Mouse (Mus musculus) embryonic facial prominence, embryonic 12.5 days (tissue): Measurements from ENCODE around the gene Adamts13. TPM values are rescaled to one million over a fixed set of nuclear protein-coding genes. Genes with fewer than 3 reads are reported as not detected.

Experiments
- ATAC-seq: fragments of 200-750 bp; cut with Nextera tagmentation; 2 replicates; pipeline ENCODE4 v1.8.0; 2017; ENCODE audit not compliant: insufficient number of reproducible peaks, insufficient read depth, low FRiP score, low TSS enrichment
- H3K27ac ChIP-seq: fragments of 300-500 bp; sonication (generic); 2 replicates; pipeline ENCODE4 v1.5.1; 2016; ENCODE audit warnings: mild to moderate bottlenecking
- H3K27me3 ChIP-seq: fragments of 300-500 bp; sonication (generic); 2 replicates; pipeline ENCODE4 v1.6.1; 2016; ENCODE audit warnings: mild to moderate bottlenecking, moderate library complexity
- H3K36me3 ChIP-seq: fragments of 300-500 bp; sonication (generic); 2 replicates; pipeline ENCODE4 v1.6.1; 2016; ENCODE audit warnings: mild to moderate bottlenecking
- H3K4me1 ChIP-seq: fragments of 300-500 bp; sonication (generic); 2 replicates; pipeline ENCODE4 v1.6.1; 2016
- H3K4me2 ChIP-seq: fragments of 300-500 bp; sonication (generic); replicated peaks from 2 replicates; pipeline ENCODE4 v1.6.1; 2016; ENCODE audit warnings: mild to moderate bottlenecking, moderate library complexity
- H3K4me3 ChIP-seq: fragments of 300-500 bp; sonication (generic); 2 replicates; pipeline ENCODE4 v1.5.1; 2016; ENCODE audit warnings: mild to moderate bottlenecking
- H3K9ac ChIP-seq: fragments of 300-500 bp; sonication (generic); 2 replicates; pipeline ENCODE4 v1.6.1; 2016; ENCODE audit warnings: mild to moderate bottlenecking, moderate library complexity
- H3K9me3 ChIP-seq: fragments of 300-500 bp; sonication (generic); 2 replicates; pipeline ENCODE4 v1.6.1; 2016; ENCODE audit warnings: mild to moderate bottlenecking, moderate library complexity
- WGBS: fragments of 180-500 bp; shearing (Covaris S2); methylation state at CpG from one replicate; pipeline ENCODE4 v1.1.7; 2016; 5-methylcytosine and 5-hydroxymethylcytosine counted together
- polyA plus RNA-seq: library from polyadenylated mRNA; unstranded; fragments of >200 nt; fragmentation: Nextera tagmentation; extraction: Ambion mirVana; gene quantifications from 2 replicates; pipeline ENCODE4 v1.2.1, GENCODE M21; 2016

The Adamts13 gene
- polyA plus RNA-seq, 1 experiment from 2014 or later, result not detected

DNA sequence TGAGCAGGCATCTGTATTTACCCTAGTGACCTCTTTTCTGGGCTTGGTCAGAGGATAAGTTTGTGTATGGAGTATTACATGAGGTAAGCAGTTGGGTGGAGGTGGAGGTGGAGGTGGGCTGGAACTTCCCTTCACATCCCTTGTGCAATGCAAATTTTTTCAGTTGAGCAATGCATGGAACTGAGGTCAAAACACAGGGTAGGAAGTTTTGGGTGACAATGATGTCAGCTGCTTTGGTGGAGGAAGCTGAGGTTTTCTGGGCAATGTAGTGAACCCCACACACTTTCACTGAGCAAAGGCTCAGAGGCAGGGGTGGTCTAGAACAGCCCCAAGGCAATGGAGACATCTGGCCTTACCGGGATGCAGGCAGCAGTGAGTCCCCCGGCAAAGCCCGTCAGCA lies 52.3 kb downstream of the Adamts13 start:
- H3K36me3 ChIP-seq, result no peaks in the 10 kb centered on the region
- H3K27ac ChIP-seq, result no peak overlapping the region
- WGBS, result 76% methylated on average over 3 of the region's 3 CpGs
- H3K9ac ChIP-seq, result no peak overlapping the region
- no peaks in the 10 kb centered on the region for H3K9me3 ChIP-seq
- no peak for ATAC-seq
- no peak overlapping the region for H3K4me2 ChIP-seq
- H3K4me3 ChIP-seq, result no peak overlapping the region
- peaks cover 8% of the 10 kb centered on the region for H3K4me1 ChIP-seq
- peaks cover 6% of the 10 kb centered on the region; the same call in 1 of the 2 replicates for H3K27me3 ChIP-seq

DNA sequence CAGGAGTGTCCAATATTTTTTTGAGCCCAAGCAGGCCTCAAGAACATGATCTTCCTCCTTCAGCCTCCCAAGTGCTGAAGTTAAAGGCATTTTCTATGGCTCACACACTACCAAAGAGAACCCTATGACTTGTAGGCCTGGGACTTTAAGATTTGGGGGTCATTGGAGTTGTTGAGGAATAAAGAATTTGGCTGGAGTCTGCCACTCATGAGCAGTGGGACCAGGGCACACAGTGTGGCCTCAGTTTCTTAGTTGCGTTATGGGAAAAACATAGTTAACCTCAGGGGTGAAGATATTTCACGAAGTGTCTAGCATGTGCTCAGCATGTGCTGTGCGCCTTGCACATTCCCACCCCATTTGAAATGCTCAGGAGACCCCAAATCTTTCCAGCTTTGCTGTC lies 53.1 kb downstream of the Adamts13 start:
- no peak for ATAC-seq
- no peaks in the 10 kb centered on the region for H3K36me3 ChIP-seq
- peaks cover 6% of the 10 kb centered on the region; the same call in 1 of the 2 replicates for H3K27me3 ChIP-seq
- H3K9me3 ChIP-seq, result no peaks in the 10 kb centered on the region
- no peak overlapping the region for H3K27ac ChIP-seq
- H3K4me3 ChIP-seq, result no peak overlapping the region
- H3K4me2 ChIP-seq, result no peak overlapping the region
- peaks cover 8% of the 10 kb centered on the region for H3K4me1 ChIP-seq
- no peak overlapping the region for H3K9ac ChIP-seq
- WGBS, result 87% methylated on average over 3 of the region's 3 CpGs

DNA sequence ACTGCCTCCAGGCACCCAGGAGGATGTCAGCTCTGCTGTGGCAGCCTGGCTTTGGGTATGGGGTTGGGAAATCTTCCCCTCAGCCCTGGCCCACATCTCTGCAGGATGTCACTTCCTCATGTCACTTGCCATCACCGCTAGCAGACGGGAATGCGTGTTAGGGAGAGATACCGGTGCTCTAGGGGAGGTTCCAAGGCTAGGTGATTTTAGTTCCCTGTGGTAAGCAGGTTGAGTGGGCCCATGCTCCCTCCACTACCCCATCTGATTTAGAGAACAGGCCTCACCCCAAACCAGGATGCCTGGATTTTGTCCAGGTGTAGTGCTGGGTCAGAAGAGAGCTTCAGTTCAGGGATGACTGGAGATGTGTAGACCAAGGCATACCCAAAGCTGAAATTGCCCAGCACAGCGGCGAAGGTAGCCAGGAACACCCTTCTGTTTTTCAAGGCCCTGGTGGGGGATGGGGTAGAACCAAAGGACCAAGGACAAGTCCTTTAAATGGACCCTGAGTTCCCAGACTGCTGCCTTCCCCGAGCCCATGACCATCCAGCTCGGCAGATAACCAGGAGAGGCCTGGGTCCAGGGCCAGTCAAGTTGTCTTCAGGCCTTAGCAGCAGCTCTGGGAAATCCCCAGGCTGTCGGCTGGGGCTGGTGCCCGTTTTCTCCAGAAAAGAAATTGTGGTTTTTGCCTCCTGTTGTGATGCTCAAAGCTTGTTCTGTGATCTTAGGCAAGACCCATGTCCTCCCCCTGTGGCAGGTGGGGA lies 53.8 kb downstream of the Adamts13 start:
- ATAC-seq, result no peak
- H3K27me3 ChIP-seq, result peaks cover 6% of the 10 kb centered on the region; the same call in 1 of the 2 replicates
- peak overlapping the region; percentile 53 for H3K4me2 ChIP-seq
- no peak overlapping the region for H3K27ac ChIP-seq
- no peaks in the 10 kb centered on the region for H3K36me3 ChIP-seq
- no peak overlapping the region for H3K9ac ChIP-seq
- H3K4me1 ChIP-seq, result peaks cover 8% of the 10 kb centered on the region
- no peaks in the 10 kb centered on the region for H3K9me3 ChIP-seq
- H3K4me3 ChIP-seq, result no peak overlapping the region
- 78% methylated on average over 10 of the region's 10 CpGs for WGBS

DNA sequence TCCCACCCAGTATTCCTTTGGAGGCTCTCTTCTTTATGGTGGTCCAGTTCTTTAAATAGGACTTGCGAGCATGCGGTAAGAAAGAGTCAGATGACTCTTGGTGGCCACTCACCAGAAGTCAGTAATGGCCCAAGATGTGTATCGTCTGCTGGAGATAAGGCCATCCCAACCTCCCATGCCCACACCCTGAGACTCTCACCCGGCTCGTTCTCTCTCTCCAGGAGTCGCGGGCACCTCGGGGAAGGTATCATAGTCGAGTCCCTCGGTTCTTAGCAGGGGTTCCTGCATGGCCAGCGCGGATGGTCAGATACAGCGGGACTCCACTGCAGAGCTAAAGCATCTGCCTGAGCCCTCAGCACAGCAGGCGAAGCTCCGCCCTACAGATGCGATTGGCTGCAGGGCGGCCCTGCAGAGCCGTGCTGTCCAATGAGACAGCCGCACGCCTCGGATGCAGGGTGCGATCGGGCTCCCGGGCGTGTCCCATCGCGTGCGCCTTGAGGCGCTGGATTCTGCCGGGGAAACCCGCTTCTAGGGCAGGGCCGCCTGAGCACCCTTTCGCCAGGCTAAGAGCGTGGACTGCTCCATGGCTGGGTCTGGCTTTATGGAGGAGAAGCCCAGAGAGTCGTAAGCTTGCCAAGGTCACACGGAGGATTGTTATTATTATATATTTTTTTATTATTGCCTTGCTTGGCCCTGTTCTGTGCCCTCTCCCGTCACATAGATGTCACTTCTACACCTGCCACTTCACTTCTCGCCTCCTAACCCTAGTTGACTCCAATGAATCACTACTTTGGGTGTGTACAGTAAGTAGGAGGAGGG lies 54.6 kb downstream of the Adamts13 start, which contains the start of gene Slc2a6:
TSS of gene Slc2a6 (minus strand) at position 381 of the 819 bp plus-strand sequence.
- Histone ChIP-seq H3K27me3 (peaks cover 6% of the 10 kb centered on the region; the same call in 1 of the 2 replicates), H3K4me1 (peaks cover 8% of the 10 kb centered on the region), H3K36me3 (no peaks in the 10 kb centered on the region), H3K4me3 (peak within 1 kb of the TSS; percentile 32), H3K27ac (no peak within 1 kb of the TSS), H3K9ac (0 out of 2 replicates have a peak within 1 kb of the TSS, but pooled peaks have one; percentile 15), H3K9me3 (no peaks in the 10 kb centered on the region), H3K4me2 (peak within 1 kb of the TSS; percentile 53)
- 3% methylated on average over 38 of the region's 38 CpGs for WGBS
- ATAC-seq, result peak; percentile 97

DNA sequence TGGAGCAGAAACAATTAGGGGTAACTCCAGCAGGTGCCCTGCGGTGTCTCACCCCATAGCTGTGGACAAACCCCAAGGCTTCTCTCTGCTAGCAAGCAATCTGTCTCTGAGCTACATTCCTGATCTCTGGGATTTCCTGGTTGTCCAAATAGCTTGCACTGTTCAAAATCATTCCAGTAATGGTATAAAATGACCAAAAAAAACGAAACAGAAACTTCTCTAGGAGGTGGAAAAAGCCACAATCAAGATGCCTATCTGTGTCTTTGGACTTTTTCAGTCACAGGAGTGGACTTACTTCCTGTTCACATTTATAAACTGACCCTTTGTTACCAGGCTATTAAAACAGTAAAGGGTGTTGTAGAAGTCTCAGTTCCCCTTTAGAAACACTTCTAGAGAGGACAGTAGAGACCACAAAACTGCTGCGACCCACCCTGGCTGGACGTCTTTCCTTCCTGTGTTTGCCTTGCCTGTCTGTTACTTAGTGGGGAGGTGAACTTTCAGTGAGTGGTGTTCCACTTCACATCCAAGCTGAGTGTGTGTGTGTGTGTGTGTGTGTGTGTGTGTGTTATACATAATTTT lies 55.3 kb downstream of the Adamts13 start:
- Histone ChIP-seq H3K9me3 (no peaks in the 10 kb centered on the region), H3K9ac (no peak overlapping the region)
- no peak for ATAC-seq

DNA sequence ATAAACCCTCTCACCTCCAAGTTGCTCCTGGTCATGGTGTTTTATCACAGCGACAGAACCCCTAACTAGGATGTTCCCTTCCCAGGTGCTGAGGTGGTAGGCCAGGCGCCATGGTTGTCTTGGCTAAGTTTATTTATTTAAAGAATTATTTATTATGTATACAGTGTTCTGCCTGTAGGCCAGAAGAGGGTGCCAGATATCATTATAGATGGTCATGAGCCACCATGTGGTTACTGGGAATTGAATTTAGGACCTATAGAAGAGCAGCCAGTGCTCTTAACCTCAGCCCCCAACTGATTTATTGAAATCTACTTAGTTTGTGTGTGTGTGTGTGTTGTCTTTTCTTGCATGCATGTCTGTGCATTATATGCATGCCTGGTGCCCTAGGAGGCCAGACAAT lies 59.1 kb downstream of the Adamts13 start:
- Histone ChIP-seq H3K27ac (no peak overlapping the region), H3K4me1 (peaks cover 8% of the 10 kb centered on the region), H3K4me2 (no peak overlapping the region), H3K27me3 (peaks cover 6% of the 10 kb centered on the region; the same call in 1 of the 2 replicates), H3K36me3 (no peaks in the 10 kb centered on the region), H3K4me3 (no peak overlapping the region), H3K9ac (no peak overlapping the region), H3K9me3 (no peaks in the 10 kb centered on the region)
- no peak for ATAC-seq
- WGBS, result 76% methylated on average over 2 of the region's 2 CpGs

More for the DNA sequence above, 55.3 kb downstream of the Adamts13 start:
- no peaks in the 10 kb centered on the region for H3K36me3 ChIP-seq
- H3K4me3 ChIP-seq, result no peak overlapping the region
- H3K27ac ChIP-seq, result no peak overlapping the region
- H3K4me2 ChIP-seq, result peak overlapping the region; percentile 53
- peaks cover 6% of the 10 kb centered on the region; the same call in 1 of the 2 replicates for H3K27me3 ChIP-seq
- peaks cover 8% of the 10 kb centered on the region for H3K4me1 ChIP-seq
- WGBS, result 78% methylated on average over 4 of the region's 4 CpGs

DNA sequence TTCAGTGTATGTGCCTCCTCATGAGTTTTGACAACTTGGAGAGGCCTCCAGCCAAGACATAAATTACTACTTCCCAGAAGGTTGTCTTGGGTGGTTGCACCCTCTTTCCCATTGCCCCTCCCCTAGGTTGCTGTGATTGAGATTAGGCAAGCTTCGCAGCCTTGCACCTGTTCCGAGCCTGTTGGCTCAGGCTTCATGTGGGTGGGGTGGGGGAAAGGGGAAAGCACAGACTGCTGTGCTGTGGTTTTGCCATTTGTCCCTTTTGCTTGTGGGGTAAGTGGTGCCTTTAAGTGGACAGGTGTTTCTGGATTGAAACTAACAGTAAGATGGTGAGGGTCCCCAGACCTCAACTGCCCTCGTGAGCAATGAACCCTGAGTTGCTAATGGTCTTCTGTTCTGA lies 62.8 kb downstream of the Adamts13 start:
- no peaks in the 10 kb centered on the region for H3K4me1 ChIP-seq
- H3K36me3 ChIP-seq, result no peaks in the 10 kb centered on the region
- no peak overlapping the region for H3K27ac ChIP-seq
- WGBS, result 70% methylated on average over 3 of the region's 3 CpGs
- H3K27me3 ChIP-seq, result no peaks in the 10 kb centered on the region
- no peak overlapping the region for H3K4me3 ChIP-seq
- ATAC-seq, result no peak
- no peak overlapping the region for H3K4me2 ChIP-seq
- no peaks in the 10 kb centered on the region for H3K9me3 ChIP-seq
- H3K9ac ChIP-seq, result no peak overlapping the region

DNA sequence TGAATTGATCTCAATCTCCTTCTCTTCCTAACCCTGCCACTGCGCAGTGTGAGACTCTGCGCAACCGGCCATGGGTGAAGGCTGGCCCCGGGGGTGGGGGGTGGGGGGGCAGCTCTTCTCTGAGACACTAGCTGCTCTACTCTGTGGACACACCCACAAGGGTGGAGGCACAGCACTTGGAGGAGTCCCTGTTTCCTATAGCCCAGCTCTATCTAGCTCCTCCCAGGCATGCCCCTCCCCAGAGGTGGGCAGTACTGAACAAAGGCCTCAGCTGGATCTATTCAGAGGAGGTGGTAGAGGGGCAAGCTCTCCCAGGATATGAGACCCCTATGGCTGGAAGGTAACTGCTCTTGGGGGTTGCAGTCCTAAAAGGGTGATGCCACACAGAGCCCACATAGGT lies 63.8 kb downstream of the Adamts13 start:
- Histone ChIP-seq H3K9me3 (no peaks in the 10 kb centered on the region), H3K4me3 (no peak overlapping the region), H3K36me3 (no peaks in the 10 kb centered on the region), H3K9ac (no peak overlapping the region), H3K4me2 (no peak overlapping the region), H3K27me3 (no peaks in the 10 kb centered on the region), H3K27ac (no peak overlapping the region), H3K4me1 (no peaks in the 10 kb centered on the region)
- WGBS, result 67% methylated on average over 4 of the region's 4 CpGs
- no peak for ATAC-seq

DNA sequence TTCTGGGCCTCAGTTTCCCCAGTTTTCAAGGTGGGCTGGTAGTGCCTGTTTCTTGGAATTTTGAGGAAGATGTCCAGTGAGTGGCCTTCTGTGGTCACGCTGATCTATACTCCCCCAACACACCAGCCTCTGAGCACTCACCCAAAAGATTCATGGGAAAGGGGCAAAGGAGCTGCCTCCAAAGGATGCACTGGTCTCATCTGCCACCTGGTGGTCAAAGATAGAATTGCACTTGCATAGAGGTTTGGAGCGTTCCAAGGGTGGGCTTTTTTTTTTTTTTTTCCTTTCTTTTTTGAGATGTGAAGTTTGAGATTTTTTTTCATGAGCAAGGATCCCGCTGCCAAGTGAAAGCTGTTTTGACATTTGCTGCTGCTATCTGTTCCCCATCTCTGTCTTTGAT lies 65.4 kb downstream of the Adamts13 start:
- Histone ChIP-seq H3K4me3 (no peak overlapping the region), H3K9ac (no peak overlapping the region), H3K27ac (no peak overlapping the region), H3K36me3 (no peaks in the 10 kb centered on the region), H3K4me2 (no peak overlapping the region), H3K27me3 (no peaks in the 10 kb centered on the region), H3K4me1 (no peaks in the 10 kb centered on the region), H3K9me3 (no peaks in the 10 kb centered on the region)
- 6% methylated on average over 3 of the region's 3 CpGs for WGBS
- ATAC-seq, result no peak

DNA sequence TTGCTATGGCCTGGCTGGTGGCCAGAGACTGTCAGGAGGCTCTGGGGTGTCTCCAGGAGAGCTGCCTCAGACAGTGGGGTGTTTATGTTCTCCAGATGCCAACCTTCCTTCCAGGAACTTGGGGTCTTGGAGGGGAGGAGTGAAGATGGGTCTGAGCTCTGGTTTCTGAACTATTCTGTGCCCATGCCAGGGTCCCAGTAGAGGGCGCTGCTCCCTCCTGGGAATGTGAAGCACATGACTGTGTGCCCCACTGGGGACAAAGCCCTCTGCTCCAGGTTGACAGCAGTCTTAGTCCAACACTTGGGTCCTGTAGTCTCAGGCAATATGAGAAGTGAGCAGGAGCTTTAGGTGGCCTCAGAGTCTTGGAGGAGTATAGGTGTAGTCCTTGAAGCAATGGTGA lies 66.1 kb downstream of the Adamts13 start:
- Histone ChIP-seq H3K36me3 (no peaks in the 10 kb centered on the region), H3K4me2 (no peak overlapping the region), H3K27me3 (no peaks in the 10 kb centered on the region), H3K9ac (no peak overlapping the region), H3K27ac (no peak overlapping the region), H3K4me3 (no peak overlapping the region), H3K9me3 (no peaks in the 10 kb centered on the region), H3K4me1 (no peaks in the 10 kb centered on the region)
- 10% methylated on average over 1 of the region's 1 CpGs for WGBS
- no peak for ATAC-seq

DNA sequence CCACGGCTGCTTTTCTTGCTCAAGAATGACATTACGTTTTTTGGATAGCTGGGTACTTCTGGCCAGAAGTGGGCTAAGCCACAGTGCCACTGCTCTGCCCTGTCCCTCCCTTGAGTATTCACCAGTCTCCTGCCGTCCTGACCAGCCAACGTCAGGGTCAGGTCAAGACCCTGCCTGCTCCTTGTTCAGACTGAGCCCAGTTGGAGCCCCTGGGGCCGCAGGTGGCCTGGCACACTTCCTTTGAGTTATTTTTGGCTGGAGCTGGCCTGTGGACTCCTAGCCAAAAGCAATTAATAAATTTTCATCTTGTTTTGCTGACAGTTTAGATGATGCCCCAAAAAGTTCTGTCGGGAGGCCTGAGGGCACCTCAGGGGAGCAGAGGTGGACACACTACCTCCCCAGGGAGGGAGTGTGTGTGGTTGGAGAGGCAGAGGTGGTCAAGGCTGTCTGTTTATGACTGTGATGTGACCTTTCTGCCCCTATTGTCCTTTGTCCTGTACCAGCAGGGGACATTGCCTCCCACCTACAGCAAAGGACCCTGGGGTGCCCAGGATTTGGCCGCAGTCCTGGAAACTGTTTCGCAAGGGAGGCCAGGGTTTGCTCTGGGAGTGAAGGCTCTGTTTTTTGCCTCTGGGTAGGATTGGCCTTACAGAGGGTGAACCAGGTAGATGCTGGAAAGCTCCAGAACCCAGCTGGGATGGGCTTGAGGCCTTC lies 69.1 kb downstream of the Adamts13 start:
- Histone ChIP-seq H3K27me3 (no peaks in the 10 kb centered on the region), H3K9me3 (no peaks in the 10 kb centered on the region), H3K36me3 (no peaks in the 10 kb centered on the region), H3K4me1 (no peaks in the 10 kb centered on the region), H3K4me2 (no peak overlapping the region), H3K4me3 (no peak overlapping the region), H3K27ac (no peak overlapping the region), H3K9ac (no peak overlapping the region)
- 58% methylated on average over 8 of the region's 8 CpGs for WGBS
- ATAC-seq, result no peak
